Mouse (Mus musculus): ENCODE measurements around the gene Zfp445. TPM values are rescaled to one million over a fixed set of nuclear protein-coding genes. Genes with fewer than 3 reads are reported as not detected.

Gene Zfp445
- polyA plus RNA-seq, 1 experiment: 7.9 TPM

Other genes starting within 250 kb of the Zfp445 start
- not detected for gene Topaz1, start 118.7 kb downstream of the Zfp445 start, polyA plus RNA-seq (2012; fragmentation: generic; extraction: Trizol)
- gene Tcaim, start 60.5 kb downstream of the Zfp445 start, polyA plus RNA-seq (2012; fragmentation: generic; extraction: Trizol): 1.5 TPM
- 0.16 TPM for gene Gm35549, start 22.0 kb downstream of the Zfp445 start, polyA plus RNA-seq (2012; fragmentation: generic; extraction: Trizol)
- gene Zkscan7, start 19.7 kb upstream of the Zfp445 start, polyA plus RNA-seq (2012; fragmentation: generic; extraction: Trizol): 0.40 TPM
- gene Zfp105, start 57.1 kb upstream of the Zfp445 start, polyA plus RNA-seq (2012; fragmentation: generic; extraction: Trizol): not detected
- gene 1110059G10Rik, start 85.0 kb upstream of the Zfp445 start, polyA plus RNA-seq (2012; fragmentation: generic; extraction: Trizol): 4.9 TPM
- 11.6 TPM for gene Kif15, start 85.0 kb upstream of the Zfp445 start, polyA plus RNA-seq (2012; fragmentation: generic; extraction: Trizol)
- gene Tmem42, start 155.3 kb upstream of the Zfp445 start, polyA plus RNA-seq (2012; fragmentation: generic; extraction: Trizol): 7.1 TPM
- 0.06 TPM for gene Tgm4, start 168.7 kb upstream of the Zfp445 start, polyA plus RNA-seq (2012; fragmentation: generic; extraction: Trizol)
- 62.6 TPM for gene Zdhhc3, start 247.2 kb upstream of the Zfp445 start, polyA plus RNA-seq (2012; fragmentation: generic; extraction: Trizol)
- gene Exosc7, start 247.2 kb upstream of the Zfp445 start, polyA plus RNA-seq (2012; fragmentation: generic; extraction: Trizol): 60.6 TPM